Mouse (Mus musculus) olfactory bulb, adult 2 months (tissue): ENCODE results near the gene Fam187a. TPM values are rescaled to one million over a fixed set of nuclear protein-coding genes. Genes with fewer than 3 reads are reported as not detected.

Experiments
- H3K27ac ChIP-seq: fragments of 200-500 bp; 2 replicates; pipeline ENCODE4 v1.5.1; 2012; ENCODE audit warnings: low read depth, low read length; ENCODE audit not compliant: insufficient read depth
- H3K4me1 ChIP-seq: fragments of 200-500 bp; 2 replicates; pipeline ENCODE4 v1.6.1; 2012; ENCODE audit warnings: low read length; ENCODE audit not compliant: control insufficient read depth, insufficient read depth
- H3K4me3 ChIP-seq: fragments of 200-500 bp; 2 replicates; pipeline ENCODE4 v1.5.1; 2012; ENCODE audit warnings: mild to moderate bottlenecking, low read depth, low read length, moderate library complexity; ENCODE audit not compliant: insufficient read depth
- CTCF ChIP-seq: fragments of 200-500 bp; IDR thresholded peaks from 2 replicates; pipeline ENCODE4 v1.5.1; 2012; ENCODE audit warnings: low read depth, mild to moderate bottlenecking, low read length, moderate library complexity; ENCODE audit not compliant: insufficient read depth
- POLR2A ChIP-seq: fragments of 200-500 bp; IDR thresholded peaks from 2 replicates; pipeline ENCODE4 v1.6.1; 2012; ENCODE audit warnings: mild to moderate bottlenecking, low read depth, low read length, moderate library complexity; ENCODE audit not compliant: insufficient read depth
- WGBS: fragments of 180-500 bp; shearing (Covaris S2); methylation state at CpG from one replicate; pipeline ENCODE4 v1.1.7; 2018; 5-methylcytosine and 5-hydroxymethylcytosine counted together
- polyA plus RNA-seq: library from polyadenylated mRNA; stranded (reverse); fragments of >200 nt; gene quantifications from 2 replicates; pipeline ENCODE4 v1.2.4, GENCODE M21; 2012; ENCODE audit warnings: low replicate concordance; ENCODE audit not compliant: missing spikeins, insufficient read depth, insufficient read length

The Fam187a gene
- polyA plus RNA-seq, 1 experiment: not detected

- no peak overlapping the region for H3K4me3 ChIP-seq
- TF ChIP-seq CTCF (no peak), POLR2A (no peak)
- 75% methylated on average over 11 of the region's 11 CpGs for WGBS
Measured at GRCm38 (mm10) chr11:102858951-102859350, 26.0 kb upstream of the Fam187a start.

GRCm38 (mm10) chr11:102859933-102860332 lies 25.0 kb upstream of the Fam187a start:
- H3K4me3 ChIP-seq: no peak overlapping the region
- WGBS: 67% methylated on average over 8 of the region's 8 CpGs
- no peak for TF ChIP-seq CTCF
- TF ChIP-seq POLR2A: no peak
- no peaks in the 10 kb centered on the region for H3K4me1 ChIP-seq
- no peak overlapping the region for H3K27ac ChIP-seq

More at GRCm38 (mm10) chr11:102858951-102859350, 26.0 kb upstream of the Fam187a start:
- Histone ChIP-seq H3K27ac (no peak overlapping the region), H3K4me1 (no peaks in the 10 kb centered on the region)

GRCm38 (mm10) chr11:102864272-102864671 lies 20.7 kb upstream of the Fam187a start:
- peaks cover 2% of the 10 kb centered on the region; the same call in 1 of the 2 replicates for H3K4me1 ChIP-seq
- no peak overlapping the region for H3K27ac ChIP-seq
- no peak overlapping the region for H3K4me3 ChIP-seq
- no peak for TF ChIP-seq POLR2A
- no peak for TF ChIP-seq CTCF
- WGBS: 17% methylated on average over 4 of the region's 4 CpGs

GRCm38 (mm10) chr11:102874801-102875334 lies 10.1 kb upstream of the Fam187a start:
- peaks cover 7% of the 10 kb centered on the region for H3K4me1 ChIP-seq
- no peak for TF ChIP-seq CTCF
- no peak for TF ChIP-seq POLR2A
- H3K27ac ChIP-seq: peak overlapping the region; percentile 34; the same call in 1 of the 2 replicates
- 36% methylated on average over 7 of the region's 7 CpGs for WGBS
- no peak overlapping the region for H3K4me3 ChIP-seq

- peaks cover 14% of the 10 kb centered on the region for H3K4me1 ChIP-seq
- TF ChIP-seq POLR2A (no peak), CTCF (no peak)
- WGBS: 47% methylated on average over 2 of the region's 2 CpGs
Measured at GRCm38 (mm10) chr11:102879558-102879957, 5.4 kb upstream of the Fam187a start.

GRCm38 (mm10) chr11:102880585-102881313 lies 4.2 kb upstream of the Fam187a start, which contains the start of the genes Eftud2 and Ccdc103:
Gene Eftud2, minus strand, starts transcription at chr11:102880985.
Gene Ccdc103, plus strand, starts transcription at chr11:102881204.
- Histone ChIP-seq H3K4me1 (peaks cover 13% of the 10 kb centered on the region), H3K27ac (peak within 1 kb of the TSS; percentile 96), H3K4me3 (peak within 1 kb of the TSS; percentile 68)
- peak; percentile 84; the same call in 1 of the 2 replicates for TF ChIP-seq POLR2A
- no peak for TF ChIP-seq CTCF
- under 1% methylated on average over 62 of the region's 62 CpGs for WGBS

More at GRCm38 (mm10) chr11:102879558-102879957, 5.4 kb upstream of the Fam187a start:
- Histone ChIP-seq H3K27ac (no peak overlapping the region), H3K4me3 (no peak overlapping the region)

- Histone ChIP-seq H3K27ac (peak overlapping the region; percentile 96), H3K4me1 (peaks cover 13% of the 10 kb centered on the region), H3K4me3 (peak overlapping the region; percentile 68)
- 8% methylated on average over 13 of the region's 13 CpGs for WGBS
- TF ChIP-seq CTCF: no peak
- no peak for TF ChIP-seq POLR2A
Measured at GRCm38 (mm10) chr11:102881314-102882198, 3.4 kb upstream of the Fam187a start.

- peaks cover 23% of the 10 kb centered on the region for H3K4me1 ChIP-seq
- WGBS: 96% methylated on average over 5 of the region's 5 CpGs
- H3K4me3 ChIP-seq: no peak overlapping the region
- no peak overlapping the region for H3K27ac ChIP-seq
- TF ChIP-seq CTCF (no peak), POLR2A (no peak)
Measured at GRCm38 (mm10) chr11:102887433-102887832, 2.5 kb downstream of the Fam187a start.
